Mouse (Mus musculus) heart, adult 18-20 months (tissue): Measurements from ENCODE around the gene Tspan14. TPM values are rescaled to one million over a fixed set of nuclear protein-coding genes. Genes with fewer than 3 reads are reported as not detected.

ENCODE experiments used
- DNase-seq, 2 experiments: peaks; one replicate each; pipeline ENCODE4 v3.0.0; 2021 to 2022; ENCODE audit warnings: mixed read lengths in 1 of 2
- total RNA-seq, 2 experiments: library from RNA; stranded (reverse); gene quantifications; 2 replicates each; pipeline ENCODE4 v1.2.3; 2021

The Tspan14 gene
- total RNA-seq, 2 experiments from 2014 or later: 13.8 to 18.2 TPM

DNA sequence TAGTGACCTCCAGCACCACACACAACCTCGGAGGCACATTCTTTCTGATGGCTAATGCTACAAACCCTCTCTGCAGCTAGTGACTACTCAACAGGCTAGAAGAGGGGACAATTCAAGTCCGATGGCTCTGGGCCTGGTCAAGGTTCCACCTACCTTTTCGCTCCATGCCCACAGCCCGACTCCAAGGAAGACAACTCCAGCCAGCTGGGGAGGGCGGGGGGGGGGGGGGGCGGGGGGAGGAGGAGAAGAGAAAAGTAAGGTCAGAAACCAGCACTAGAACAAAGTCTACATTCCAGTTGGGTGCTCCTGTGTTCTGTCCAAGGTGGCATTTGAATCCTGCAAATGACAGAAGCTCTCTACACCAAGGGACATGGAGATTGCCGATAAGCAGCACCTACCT is 48.1 kb downstream of the Tspan14 start:
- no peak for DNase-seq

DNA sequence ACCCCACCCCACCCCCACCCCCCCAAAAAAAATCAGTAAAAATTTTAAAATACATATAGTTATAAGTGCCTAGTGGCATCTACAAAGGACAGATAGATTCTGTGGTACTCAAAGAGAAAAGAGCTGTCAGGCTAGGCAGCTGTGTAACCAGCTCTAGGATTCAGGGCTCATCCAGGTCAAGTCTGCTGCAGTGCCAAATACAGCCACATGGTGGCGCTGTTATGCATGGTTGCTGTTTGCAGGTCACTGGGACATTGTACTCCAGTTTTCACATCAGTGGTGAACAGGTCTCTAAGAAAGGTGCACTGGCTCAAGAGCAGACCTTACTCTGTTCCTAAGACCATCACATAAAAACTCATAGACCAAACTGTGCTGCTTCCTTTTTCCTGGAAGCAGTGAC is 49.0 kb downstream of the Tspan14 start:
- peak; percentile 84 to 97 for DNase-seq

DNA sequence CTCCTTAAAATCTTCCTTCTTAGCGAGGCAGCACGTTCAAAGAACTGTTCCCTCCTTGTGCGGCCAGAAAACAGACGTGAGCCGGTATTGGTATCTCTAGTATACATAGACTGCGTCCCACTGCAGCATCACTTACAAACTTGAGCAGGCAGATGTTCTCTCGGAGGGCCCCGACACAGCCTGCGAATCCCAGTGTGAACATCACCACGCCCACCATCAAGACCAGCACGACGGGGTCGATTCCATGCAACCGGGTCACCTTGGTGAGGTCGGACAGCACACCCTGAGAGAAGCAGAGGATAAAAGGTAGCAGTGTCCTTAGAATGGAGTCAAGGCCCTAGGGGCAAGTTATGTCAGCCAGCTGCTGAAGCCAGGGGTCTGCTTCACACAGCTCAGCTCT is 49.9 kb downstream of the Tspan14 start:
- DNase-seq: no peak

DNA sequence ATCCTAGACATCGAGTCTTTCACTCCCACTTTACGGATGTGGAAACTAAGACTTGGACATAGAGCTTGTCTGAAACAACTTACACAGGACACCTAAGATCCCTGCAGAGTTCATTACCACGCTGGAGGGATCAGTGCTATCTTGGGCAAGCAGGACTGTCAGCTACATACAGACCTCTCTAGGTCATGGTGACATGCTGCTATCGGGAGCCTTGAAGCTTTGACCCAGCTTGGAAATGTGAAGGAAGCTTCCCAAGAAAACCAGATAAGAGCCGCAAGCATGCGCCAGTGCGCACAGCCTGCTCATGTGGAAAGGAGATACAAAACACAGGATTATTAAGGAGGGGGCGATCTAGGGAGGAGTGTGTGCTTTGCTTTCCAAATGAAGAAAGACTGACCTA is 50.8 kb downstream of the Tspan14 start:
- no peak for DNase-seq

DNA sequence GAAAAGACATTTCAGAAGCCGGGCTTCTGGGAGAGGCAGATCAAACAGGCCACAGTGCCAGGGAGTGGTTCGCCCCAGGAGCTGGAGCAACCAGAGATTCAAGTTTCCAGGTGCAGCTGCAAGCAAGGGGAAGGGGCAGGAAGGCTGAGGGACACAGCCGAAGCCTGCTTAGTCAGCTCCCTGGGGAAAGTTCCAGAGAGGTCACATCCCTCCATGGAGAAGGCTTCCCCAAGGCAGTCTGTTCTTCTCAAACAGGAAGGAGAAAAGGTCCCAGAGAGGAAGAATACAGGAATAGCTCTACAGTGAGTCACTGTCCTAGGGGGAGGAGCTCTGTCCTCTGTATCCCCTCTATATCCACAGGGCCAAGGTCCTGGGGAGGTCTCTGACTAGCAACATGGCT is 51.9 kb downstream of the Tspan14 start:
- peak; percentile 50 to 60 for DNase-seq

DNA sequence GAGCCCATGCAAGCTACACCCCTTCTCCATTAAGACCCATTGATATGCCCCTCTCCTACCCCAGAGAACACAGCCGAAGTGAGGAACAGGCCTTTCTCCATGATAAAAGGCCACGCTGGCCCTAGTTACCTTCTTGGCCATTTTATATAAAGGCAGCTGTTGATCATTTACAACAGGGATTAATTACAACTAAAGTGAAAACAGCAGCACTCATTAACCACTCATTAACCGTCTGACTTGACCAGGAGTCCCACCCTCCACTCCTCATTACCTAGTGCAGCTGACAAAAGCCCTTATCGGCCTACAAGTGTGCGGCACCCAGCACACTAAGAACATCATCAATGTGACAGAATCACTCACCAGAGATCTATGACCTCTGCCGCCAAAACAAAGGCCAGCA is 52.9 kb downstream of the Tspan14 start:
- DNase-seq: no peak

DNA sequence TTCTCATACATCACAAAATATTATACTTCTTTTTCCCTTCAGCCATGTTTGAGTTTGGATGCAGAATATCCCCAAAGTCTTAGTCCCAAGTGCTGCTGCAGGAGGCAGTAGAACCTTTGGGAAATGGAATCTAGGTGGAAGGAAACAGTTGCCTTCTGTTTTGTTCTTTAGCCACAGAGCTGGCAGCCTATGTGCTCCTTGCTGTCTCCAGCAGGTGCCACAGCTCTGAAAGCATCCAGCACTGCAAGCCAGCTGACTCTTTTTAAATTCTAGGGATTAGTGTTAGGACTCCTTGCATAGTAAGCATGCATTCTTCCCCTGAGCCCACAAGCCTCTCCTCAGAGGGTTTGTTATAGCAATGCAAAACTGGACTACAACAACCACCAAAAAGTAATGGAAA is 55.1 kb downstream of the Tspan14 start:
- no peak for DNase-seq

DNA sequence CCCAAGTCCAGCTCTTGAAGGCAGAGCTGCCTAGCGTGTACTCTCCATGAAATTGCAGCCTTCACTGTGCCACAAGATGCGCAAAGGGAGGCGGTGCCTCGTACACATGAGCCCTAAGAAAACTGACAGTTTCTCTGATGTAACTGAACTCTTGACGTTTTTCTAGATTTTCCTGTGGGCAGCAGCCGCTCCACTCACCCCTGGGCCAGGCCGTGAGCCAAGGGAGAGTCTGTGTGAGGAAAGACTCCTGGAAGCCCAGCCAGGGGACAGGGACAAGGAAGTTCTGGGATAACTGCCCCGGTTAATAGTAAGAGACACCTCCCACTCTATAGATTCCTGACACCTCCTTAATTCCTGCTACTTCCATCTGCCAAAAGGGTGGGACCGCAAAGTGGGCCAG is 57.8 kb downstream of the Tspan14 start:
- DNase-seq: no peak

DNA sequence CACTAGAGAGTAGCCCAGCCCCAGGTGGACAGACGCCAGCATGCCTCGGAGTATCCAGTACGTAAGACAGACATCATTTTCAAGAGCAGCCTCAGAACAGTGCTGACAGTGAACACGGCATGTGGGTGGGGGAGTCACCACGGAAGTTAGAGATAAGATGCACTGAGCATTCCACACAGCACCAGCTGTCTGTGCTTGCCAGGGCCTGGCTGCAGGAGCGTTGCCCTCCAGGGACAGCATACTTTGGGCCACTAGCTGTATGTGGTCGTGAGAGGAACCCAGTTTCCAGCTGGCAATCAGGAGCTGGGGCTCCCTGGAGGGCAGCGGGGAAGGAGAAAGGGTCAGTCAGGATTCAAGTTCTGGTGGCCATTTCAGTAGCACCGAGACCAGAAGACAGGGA is 59.8 kb downstream of the Tspan14 start:
- DNase-seq: peak in 1 of 2 experiments; percentile 22

DNA sequence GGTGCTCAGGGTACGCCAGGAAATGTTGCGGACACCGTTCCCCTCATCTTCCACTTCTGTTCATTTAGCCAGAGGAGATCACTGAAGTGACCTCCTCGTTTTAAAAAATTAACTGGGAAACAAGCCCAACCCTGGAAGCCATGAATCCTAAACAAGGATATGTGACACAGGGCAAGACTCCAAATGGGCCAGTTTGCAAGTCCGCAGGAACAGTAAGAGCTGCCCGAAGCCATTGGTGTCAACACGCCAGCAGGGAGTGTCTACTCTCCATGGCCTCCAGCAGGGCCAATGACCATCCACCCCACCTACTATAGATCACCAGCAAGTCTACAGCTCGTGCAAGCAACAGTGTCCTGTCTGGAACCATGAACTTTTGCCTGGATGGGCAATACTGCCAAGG is 60.8 kb downstream of the Tspan14 start:
- no peak for DNase-seq

DNA sequence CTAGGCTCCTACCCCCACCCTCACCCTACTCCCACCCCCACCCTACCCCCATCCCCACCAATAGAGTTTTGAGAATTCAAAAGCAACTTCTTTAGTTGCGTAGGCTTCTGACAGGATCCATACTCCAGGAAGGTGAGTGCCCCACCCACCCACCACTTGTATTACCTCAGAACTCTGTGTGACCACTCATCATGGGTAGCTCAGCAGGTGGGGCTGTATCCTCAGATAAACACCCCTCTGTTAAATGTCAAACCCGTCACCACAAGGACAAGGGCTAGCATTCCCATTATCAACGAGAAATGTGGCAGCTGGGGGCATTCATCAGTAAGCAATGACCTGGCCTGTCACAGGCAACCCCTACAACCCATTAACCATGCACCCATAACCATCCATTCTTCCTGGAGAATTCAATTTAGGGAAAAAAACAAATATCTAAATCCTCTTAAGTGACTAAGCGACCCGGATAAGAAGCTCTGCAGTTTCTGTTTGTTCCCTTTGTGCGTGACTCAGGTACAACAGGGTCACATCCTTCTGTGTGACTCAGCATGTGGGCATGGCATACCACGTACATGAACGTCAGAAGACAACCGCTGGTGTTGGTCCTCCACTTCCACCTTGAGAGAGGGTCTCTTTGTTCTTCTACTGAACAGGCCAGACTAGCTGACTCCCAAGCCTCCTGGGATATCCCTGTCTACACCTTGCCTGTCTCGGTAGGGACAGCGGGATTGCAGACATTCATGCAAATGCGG is 64.1 kb downstream of the Tspan14 start:
- no peak for DNase-seq

DNA sequence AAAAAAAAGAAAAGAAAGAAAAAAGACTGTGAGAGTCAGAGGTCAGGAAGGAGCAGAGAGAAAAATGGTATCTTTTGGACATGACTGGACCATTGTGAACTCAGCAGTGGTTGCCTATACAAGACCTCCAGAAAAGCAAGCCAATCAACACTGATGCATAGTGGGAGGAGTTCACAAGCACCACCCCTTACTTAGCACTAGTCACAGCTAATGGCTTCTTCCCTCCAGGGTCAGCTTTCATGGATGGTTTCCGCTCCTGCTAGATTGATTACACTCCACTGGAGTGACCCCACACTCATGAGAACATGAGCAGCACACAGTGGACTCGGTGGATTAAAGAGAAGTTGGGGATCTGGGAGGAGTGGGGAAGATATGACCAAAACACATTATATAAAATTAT is 66.3 kb downstream of the Tspan14 start:
- DNase-seq: no peak

DNA sequence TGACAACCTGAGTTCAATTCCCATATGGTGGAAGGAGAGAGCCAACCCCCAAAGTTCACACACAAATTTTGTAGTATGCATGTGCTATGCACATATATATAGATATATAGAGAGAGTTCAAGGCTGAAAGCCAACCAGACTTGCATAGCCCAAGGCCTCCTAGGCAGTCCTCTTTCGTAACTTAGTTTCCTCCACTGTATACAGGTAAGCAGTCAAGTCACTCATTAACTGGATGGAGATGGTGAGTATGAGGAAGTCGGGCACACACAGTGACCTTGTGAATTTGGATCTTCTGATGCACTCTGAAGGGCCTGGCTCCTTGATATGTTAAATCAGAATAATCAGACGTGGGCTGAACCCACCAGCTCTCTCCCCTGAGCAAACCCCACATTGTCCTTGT is 68.7 kb downstream of the Tspan14 start:
- no peak for DNase-seq

DNA sequence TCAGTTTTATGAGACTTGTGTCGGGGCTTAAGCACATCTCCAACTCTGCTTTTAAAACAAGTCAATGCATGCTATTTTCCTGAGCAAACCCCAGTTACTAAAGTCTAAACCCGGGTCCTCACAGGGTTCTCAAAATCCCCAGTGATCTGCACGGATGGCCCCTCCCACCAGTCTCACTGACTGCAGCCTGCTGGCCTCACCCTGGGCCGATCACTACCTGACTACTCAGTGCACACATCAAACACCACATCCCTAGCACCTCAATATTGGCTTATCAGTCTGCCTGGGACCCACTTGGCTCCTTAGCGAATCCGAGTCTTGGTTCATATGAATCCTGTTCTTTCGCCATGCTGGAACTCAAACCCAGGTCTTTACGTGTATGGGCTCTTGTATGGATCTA is 70.9 kb downstream of the Tspan14 start:
- DNase-seq: no peak

DNA sequence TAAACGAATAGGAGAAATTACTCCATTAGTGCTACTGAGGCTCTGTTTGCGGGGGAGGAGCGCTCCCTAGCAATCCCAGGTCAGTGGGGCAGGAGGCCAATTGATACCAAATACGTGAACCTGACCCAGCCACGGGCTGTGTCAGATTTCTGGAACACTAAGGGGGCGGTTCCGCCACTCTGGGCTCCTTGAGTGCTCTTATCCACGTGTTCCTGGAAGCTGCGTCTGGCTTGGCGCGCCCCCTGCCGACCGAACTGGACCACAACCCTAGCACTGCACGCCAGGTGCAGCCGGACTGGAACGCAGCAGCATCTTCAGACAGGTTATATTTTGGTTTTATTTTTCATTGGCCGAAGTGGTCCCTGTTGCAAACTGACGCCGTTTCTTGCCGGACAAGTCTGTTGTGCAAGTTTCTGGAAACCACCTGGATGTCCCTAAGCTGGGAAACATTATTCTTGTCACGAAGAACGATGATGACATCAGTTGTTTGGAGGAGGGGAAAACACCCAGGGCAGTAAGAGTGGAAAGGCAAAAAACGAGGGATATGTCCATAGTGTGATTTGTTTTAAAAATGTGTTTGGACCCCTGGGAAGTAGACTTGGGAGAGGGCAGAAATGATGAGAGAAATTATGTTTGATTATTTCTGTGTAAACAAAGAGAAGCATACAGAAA is 71.9 kb downstream of the Tspan14 start:
- DNase-seq: peak; percentile 76 to 88

DNA sequence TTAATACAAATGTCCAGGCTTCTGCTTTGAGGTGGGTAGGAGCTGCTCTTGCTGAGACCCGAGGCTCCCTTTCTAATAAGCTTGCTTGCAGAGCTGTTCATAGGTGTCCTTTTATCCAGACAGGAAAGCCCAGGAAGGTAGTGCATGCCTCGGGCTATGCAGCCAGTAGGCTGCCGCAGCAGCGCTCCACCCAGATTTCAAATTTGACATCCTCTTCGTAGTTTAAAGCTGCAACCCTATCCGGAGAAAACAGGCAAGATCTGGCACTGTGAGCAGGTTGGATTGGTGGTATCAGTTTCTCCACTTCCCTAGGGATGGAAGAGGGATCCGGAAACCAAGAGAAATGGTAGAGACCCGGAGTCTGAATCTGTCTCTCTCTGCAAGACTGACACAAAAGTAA is 72.7 kb downstream of the Tspan14 start:
- no peak for DNase-seq

DNA sequence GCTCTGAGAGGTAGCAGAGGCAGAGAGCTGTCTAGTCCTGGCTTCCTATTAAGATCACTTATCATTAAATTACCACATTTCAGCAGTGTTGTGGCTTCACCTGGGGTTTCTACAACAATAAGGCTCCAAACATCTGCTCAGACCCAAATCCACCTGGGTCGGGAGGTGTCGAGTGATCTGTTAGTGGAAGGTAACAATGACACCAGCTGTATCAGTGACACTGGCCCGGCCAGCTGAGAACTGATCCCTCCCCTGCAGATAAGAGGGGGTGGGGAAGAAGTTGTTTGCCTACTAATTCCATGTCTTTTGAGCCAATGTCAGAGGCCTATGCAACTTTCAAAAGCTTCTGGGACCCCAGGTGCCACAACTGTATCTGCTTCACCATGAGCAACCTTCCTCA is 73.4 kb downstream of the Tspan14 start, which contains the start of gene Sh2d4b:
TSS of gene Sh2d4b (minus strand) at position 71 of the 400 bp plus-strand sequence.
- no peak for DNase-seq

DNA sequence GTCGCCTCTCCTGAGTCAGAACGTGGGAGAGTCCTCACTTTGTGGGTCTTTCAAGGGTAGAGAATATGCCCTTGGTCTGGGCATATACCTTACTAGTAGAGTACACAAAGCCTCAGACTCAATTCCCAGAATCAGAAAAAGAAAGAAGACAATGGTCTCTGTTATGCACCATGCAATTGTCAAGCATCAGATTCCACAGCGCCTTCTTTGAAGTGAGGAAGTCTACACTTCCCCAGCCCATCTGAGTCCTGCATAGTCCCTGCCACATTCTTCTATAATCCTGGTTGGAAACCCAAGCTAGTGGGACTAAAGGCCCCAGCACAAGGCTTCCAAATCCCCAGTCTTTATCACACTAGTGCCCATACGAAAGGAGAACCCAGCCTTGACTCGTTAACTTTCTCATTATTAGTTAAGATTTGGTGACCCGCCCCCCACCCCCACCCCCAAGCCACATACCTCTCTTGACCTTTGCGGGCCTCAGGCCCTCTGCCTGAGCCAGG is 74.2 kb downstream of the Tspan14 start:
- no peak for DNase-seq

DNA sequence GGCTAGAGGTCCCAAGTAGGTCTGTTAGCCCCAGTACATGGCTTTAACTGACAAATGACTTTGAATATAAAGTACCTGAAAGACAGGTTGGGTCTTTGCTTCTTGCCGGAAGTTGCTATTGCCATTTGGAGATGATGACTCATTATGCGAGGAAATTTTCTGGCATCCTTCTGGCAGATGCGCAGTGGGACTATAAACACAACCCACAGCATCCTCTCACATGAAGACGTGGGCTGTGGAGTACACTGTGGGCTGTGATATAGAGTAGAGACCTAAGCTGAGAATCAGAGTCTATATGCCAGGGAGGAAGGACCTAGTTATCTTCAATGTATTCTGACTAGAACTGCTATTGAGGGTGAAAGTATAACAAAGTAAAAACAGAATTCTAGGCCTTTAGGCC is 75.1 kb downstream of the Tspan14 start:
- DNase-seq: no peak

DNA sequence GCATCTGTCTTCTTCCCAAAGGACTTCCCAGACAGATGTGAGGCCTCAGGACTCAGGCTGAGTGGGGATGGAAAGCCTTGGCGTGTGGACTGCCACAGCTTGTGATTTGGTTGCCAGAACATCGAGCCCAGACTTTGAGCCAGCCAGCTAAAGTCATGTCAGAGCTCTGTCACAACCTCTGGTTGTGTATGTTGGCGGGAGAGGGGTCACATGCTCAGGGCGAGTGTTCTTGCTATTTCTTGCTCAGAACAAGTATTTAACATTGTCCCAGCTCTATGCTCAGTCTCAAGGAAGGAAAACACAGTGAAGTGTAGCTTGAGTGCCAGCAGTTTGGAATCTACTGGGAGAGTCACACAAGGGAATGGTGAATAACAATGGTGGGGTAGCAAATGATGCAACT is 76.9 kb downstream of the Tspan14 start:
- peak; percentile 68 to 83 for DNase-seq

DNA sequence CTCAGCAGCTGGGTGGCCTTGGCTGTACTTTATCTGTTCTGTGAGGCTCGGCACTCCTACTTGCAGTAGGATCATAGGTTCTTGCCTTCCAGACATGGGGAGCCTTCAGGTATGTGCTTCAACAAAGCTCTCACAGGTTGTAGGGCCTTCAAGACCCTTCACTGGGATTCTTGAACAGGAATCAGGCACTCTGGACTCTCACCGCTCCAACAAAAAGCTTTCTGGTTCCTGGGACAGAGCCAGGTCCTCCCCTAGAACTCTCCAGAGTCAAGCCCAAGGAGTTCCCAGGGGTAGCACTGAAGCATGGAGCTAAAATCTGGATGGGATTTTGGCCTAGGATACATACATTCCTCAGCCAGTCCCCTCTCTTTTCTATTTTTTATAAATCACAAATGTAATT is 77.4 kb downstream of the Tspan14 start:
- peak; percentile 27 to 32 for DNase-seq

DNA sequence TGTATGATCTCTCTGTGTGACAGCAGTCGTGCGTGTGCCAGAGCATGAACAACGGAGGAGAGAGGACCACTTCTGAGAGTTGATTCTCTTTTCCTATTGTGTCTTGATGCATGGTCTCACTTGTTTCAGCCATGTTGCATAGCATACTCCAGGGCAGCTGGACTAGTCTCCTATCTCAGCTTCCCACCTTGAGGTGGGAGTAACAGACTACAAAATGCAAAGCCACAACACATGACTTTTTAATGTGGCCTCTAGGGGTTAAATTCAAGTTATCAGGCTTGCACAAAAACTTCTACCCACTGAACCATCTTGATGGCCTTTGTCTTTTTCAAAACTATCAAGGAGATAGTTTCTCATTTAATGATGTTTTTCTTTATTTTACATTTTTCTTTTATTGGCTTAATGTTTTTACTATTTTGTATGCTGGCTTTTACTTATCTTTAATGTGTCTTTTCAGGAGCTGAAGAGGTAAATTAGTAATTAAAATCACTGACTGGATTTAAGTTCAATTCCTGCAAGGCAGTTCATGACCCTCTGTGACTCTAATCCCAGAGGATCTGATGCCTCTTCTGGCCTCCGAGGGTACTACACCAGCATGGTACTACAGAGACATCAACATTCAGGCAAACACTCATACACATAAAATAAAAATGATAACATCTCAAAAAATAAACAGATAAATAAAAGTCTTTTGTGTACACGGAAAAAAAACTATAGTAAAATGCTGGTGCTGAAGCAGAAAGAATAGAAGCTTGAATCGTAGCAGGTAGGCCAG is 80.0 kb downstream of the Tspan14 start:
- DNase-seq: peak in 1 of 2 experiments; percentile 48

DNA sequence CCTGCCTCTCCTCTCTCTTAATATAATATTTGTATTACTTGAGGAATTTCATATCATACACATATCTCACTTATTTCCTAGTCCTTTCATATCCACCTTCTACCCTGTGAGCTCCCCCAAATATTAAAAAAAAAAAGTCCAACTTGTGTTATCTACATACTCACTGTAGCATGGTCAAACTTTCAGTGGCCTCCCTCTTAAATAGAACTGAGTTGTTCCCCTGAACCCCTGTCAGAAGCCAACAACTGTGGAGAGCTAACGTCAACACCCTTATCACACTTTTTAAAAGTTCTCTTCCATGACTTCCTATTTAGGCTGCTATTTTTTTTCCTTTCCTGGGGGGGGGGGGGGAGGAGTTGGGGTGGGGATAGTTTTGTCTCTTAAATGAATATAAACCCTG is 80.9 kb downstream of the Tspan14 start:
- no peak for DNase-seq
